Mouse (Mus musculus) bone marrow, adult 2 months (tissue): Measurements from ENCODE around the gene Tmem104.

ENCODE experiments used
- CTCF ChIP-seq: fragments of 200-500 bp; IDR thresholded peaks from 2 replicates; pipeline ENCODE4 v1.5.1; 2011; ENCODE audit warnings: low read length, control low read depth; ENCODE audit not compliant: control insufficient read depth, insufficient read depth
- POLR2A ChIP-seq: fragments of 200-500 bp; IDR thresholded peaks from 2 replicates; pipeline ENCODE4 v1.6.1; 2011; ENCODE audit warnings: low read depth, mild to moderate bottlenecking, control low read depth, low read length, borderline replicate concordance; ENCODE audit not compliant: control insufficient read depth

- TF ChIP-seq CTCF (no peak), POLR2A (no peak)
Observed at GRCm38 (mm10) chr11:115244840-115245239, 57.6 kb downstream of the Tmem104 start.
